Mouse (Mus musculus) liver, adult 10 weeks (tissue): ENCODE data around the gene Tshb. TPM values are rescaled to one million over a fixed set of nuclear protein-coding genes. Genes with fewer than 3 reads are reported as not detected.

Experiments used
- polyA plus RNA-seq: library from polyadenylated mRNA; stranded (reverse); fragments of 350-450 nt; fragmentation: Illumina TruSeq; extraction: RNeasy Lipid Tissue Mini Kit (QIAGEN cat#74804); gene quantifications from one replicate; pipeline ENCODE4 v1.2.3, GENCODE M21; 2014; ENCODE audit warnings: low read depth, low replicate concordance

The Tshb gene
- not detected for polyA plus RNA-seq

GRCm38 (mm10) chr3:102782618-102783017 is at the start of gene Tshb:
Gene Tshb, minus strand, starts transcription at chr3:102782718.

GRCm38 (mm10) chr3:102734313-102735030 is 48.0 kb downstream of the Tshb start, which contains the start of gene Tspan2:
Gene Tspan2, plus strand, starts transcription at chr3:102734529.

Other genes with a start within 250 kb of the Tshb start
- gene Tspan2, start 48.2 kb downstream of the Tshb start, polyA plus RNA-seq: 2.3 TPM
- gene Sycp1, start 153.4 kb upstream of the Tshb start, polyA plus RNA-seq: 0.32 TPM
- 6.9 TPM for gene Nr1h5, start 181.4 kb upstream of the Tshb start, polyA plus RNA-seq
- 11.2 TPM for gene Sike1, start 213.0 kb upstream of the Tshb start, polyA plus RNA-seq
- gene Csde1, start 237.7 kb upstream of the Tshb start, polyA plus RNA-seq: 254 TPM